Mouse (Mus musculus) A20 (cell line): ENCODE results near the gene Asgr1.
"Not testable (repeated sequence)": the region's sequence is repeated elsewhere in the genome, so short reads cannot be mapped to it uniquely, and the experiment has no call there.

ENCODE experiments used
- DNase-seq: peaks from one replicate; pipeline ENCODE4 v3.0.0-alpha.2; 2011; ENCODE audit warnings: low read depth, low spot score

Asgr1 gene

DNA sequence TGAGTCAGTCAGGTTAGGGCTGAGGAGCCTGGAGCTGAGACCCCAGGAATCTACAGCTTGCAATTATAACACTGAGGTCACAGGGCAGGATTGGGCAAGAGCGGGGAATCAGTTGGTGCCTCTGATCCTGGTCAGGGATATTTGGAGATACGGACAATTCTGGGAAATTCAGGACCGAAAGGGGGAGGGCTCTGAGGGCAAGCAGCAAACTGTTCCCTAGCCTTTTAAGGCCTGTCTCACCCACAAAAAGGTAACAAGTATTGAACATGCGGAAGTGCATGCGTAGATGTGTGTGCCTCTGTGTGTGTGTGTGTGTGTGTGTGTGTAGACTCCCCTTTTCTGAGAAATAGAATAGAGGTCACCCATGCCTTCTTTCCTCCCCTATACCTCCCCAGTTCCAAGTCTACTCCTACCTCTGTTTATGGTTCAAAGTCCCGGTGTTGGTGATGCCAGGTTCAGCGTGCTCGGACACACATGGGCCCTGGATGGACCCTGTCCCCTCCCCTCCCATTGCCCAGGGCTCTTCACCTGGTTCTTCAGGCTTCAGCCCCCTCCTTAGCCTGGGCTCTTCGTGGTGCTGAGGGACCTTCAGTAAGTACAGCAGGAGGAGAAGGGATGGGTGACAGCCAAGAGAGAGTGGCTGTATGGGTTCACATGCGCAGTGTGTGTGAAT, at the start of gene Asgr1:
Gene Asgr1, plus strand, starts transcription at position 188 of the 673 bp plus-strand sequence.
- no peak for DNase-seq

DNA sequence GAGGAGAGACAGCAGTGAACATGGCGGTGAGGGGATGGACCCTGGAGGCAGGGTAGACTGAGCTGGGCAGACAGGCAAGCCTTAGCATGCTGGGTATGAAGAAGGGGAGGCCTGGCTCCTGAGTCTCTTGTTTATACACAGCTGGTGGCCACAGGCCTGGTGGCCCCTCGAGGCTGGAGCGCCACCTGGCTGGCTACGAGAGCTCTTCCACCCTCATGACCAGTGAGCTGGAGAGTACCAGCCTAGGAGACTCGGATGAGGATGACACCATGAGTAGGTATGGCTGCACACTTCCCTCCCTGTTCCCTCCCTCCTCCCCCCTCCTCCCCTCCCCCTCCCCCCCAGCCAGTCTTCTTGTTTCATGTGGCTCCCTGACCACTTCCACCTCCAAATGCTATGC, 48.4 kb upstream of the Asgr1 start:
- peak; percentile 41 for DNase-seq

DNA sequence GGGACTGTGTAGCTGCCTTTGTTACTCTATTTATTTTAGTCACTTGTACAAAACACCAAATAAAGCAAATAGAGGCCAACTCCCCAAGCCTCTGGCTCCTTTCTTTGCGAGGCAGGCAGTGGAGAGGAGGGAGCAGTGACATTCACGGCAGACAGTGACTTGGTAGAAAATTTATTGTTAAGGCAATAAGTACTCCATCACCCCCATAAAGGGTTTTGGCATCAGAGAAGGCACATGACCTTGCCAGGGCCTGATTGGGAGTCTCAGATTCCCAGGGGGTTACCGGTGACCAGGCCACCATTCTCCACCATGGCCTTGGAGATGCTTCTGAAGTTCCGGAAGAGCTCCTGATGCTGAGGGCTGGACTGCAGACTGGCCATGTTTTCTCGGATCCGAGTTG, 43.9 kb upstream of the Asgr1 start:
- DNase-seq, result no peak

DNA sequence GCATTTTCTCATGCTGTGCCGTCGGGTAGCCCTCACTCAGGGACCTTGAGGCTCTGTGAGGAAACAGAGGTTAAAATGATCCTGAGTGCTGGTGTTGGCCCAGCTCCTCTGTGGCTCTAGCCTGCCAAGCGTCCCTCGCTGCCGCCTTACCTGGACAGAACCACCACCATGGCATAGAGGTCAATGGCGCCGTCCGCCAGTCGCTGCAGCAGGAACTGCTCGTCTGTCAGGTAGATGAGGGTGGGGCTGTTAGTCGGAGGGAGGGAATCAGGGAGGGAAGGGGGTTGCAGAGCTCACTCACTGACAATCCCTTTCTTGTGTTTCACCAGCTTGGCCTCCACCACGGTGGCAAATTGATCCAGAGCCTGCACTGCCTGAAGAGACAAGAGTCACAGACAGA, 43.3 kb upstream of the Asgr1 start:
- DNase-seq, result no peak

DNA sequence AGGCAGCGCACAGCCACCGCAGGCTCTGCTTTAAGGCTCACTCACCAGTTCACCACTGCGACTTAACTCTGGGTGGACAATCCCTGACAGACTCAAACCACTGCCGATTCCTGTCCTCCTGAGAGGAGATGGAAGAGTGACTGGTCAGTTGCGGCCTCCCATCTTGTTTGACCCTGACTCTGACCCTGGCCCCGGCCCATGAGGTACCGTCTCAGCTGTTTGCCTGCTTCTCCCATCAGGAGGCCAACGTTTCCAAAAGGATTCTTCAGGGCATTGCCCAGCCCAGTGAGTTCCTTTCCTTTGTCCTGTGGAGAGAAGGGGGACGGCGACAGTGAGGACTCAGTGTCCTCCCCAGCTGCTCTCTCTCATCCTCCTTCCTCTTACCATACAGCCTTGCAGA, 42.9 kb upstream of the Asgr1 start:
- DNase-seq, result no peak

DNA sequence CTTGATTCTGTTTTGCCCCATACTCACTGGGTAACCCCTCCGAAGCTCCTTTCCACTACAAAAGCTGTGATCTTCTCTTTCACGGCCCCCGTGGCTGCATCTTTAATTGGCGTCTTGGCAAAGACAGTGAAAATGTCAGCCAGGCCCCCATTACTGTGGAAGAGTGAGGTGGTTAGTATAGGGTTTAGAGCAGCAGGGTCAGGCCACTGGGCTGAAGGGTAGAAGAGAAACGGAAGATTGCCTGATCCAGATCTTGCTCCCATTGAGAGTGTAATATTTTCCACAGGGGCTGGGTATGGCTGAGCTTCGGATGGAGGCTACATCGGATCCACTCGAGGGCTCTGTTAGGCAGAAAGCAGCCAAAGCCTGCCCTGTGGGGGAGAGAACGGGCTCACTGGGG, 41.0 kb upstream of the Asgr1 start:
- DNase-seq, result no peak

DNA sequence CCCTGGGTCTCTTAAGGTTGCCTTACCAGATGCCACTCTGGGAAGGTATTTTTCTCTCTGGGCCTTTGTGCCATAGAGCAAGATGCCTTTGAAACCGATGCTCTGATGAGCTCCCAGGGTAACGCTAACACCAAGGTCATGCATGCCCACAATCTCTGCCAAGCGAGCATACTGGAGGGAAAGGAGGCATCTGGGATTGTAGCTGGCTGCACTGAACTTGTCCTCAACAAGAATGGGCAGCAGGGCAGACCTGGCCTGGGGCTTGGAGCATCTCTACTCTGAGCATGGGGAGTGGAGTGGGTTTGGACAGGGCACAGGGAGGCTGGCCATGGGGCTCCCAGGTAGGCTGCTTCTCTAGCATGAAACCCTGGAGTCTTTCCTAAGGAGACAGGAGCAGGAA, 40.5 kb upstream of the Asgr1 start:
- DNase-seq, result no peak

DNA sequence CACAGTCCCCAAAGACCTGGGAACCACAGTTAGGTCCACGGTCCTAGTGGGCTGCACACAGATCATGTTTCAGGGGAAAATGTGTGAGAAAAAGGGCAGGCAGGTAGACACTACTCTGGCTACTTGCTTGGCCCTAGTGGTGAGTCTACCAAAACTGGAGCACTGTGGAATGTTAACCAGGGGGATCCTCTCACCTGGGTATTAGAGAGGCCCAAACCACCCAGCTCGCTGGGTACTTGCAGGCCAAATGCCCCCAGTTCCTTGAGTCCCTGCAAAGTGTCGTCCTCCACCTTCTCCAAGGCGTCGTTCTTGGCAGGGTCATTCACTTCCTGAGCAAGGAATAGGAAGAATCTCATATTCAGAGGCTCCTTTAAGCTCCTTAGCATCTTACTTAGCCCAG, 39.8 kb upstream of the Asgr1 start:
- DNase-seq, result no peak

DNA sequence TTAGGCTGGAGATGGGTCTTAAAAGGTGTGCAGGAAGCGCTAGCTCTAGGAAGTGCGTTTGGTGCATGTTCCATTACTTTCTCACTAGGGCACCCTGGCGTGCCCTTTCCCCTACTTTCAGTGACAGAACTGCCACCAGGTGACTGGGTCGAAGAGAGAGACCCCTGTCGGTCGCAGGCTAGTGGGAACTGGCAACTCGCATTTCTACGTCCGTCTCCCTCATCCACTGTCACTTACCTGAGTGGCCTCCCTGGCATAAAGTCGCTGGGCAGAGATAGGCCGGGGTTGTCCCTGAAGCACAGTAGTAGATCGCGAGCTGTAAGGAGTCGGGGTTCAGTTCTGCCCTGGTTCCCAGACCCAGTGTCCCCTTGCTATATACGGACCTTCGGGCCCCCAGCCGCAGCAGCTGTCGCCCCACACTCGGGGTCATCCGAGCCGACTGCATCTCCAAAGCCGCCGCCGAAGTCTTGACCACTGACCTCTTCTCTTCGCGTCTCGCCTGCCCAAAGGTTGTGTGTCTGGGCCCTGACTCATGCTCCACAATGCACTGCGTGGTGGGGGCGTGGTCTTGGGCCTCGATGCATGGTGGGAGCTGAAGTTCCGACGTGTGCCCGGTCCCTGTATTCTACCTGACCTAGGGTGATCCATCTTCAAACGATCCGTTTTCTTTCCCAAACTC, 38.9 kb upstream of the Asgr1 start, which contains the start of gene Acadvl:
Gene Acadvl, minus strand, starts transcription at position 532 of the 679 bp plus-strand sequence.
- DNase-seq, result peak; percentile 88

DNA sequence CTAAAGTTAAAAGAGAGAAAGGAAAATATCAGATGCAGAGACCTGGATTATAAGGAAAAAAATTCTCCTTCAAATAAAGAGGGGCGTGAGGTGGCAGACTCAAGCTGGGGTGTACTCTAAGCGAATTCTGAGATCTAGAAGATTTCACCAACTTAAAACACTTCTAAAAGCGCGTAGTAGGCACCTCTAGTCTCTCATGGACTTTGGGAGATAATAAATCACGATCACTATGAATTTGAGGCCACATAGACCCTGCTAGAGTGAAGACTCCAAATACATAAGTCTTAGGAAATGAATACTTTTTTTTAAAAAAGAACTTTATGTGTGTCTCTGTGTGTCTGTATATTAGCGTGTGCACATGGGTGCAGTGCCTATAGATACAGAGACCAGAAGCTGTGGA, 38.2 kb upstream of the Asgr1 start:
- DNase-seq, result no peak

DNA sequence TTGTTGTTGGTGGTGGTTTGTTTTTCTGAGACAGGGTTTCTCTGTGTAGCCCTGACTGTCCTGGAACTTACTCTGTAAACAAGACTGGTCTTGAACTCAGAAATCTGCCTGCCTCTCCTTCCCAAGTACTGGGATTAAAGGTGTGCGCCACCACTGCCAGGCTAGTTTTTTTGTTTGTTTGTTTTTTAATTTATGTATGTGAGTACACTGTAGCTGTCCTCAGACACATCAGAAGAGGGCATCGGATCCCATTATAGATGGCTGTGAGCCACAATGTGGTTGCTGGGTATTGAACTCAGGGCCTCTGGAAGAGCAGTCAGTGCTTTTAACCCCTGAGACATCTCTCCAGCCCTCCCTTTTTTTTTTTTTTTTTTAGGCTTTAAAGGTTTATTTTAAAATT, 37.7 kb upstream of the Asgr1 start:
- not testable (repeated sequence) for DNase-seq

DNA sequence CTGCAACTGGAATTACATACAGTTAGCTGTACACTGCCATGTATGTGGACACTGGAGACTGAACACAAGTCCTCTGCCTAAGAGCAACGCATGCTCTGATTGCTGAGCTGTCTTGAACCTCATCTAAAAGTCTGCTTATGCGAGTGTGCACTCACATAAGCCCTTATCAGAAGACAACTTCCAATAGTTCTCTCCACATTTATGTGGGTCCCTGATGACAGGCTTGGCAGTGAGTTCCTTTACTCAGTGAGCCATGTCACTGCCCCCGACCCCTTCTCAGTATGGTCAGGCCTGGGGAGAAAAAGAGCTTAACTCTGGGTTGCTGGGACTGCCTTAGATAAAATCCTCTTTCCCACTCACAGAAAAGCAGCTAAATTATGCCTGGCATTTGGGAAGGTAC, 37.2 kb upstream of the Asgr1 start, which contains the start of gene Dlg4:
Gene Dlg4, plus strand, starts transcription at position 274 of the 400 bp plus-strand sequence.
- no peak for DNase-seq

DNA sequence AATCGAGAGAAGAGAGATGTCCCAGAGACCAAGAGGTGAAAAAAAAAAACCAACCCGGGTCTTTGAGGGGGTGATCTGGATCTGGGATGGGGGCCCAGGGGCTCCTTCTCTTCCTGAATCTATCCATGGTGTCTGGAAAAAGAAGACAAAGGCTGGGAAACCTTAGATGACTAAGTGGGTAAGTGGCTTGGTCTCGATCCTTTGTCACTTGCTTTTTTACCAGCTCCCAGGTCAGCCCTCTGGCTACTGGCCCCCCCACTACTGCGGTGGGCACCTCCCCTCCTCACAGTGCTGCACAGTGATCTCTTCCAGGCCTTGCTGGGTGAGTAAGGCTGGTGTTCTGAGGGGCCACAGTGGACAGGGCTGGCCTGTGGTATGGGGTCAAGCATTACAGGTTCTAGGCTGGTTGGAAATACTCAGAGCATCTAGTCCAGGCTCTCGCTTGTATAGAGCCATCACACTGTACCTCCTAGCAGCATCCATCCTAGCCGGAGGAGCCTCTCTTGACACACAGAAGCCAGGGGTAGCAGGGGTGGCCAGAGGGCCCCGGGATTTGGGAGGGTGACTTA, 36.6 kb upstream of the Asgr1 start:
- DNase-seq, result no peak

DNA sequence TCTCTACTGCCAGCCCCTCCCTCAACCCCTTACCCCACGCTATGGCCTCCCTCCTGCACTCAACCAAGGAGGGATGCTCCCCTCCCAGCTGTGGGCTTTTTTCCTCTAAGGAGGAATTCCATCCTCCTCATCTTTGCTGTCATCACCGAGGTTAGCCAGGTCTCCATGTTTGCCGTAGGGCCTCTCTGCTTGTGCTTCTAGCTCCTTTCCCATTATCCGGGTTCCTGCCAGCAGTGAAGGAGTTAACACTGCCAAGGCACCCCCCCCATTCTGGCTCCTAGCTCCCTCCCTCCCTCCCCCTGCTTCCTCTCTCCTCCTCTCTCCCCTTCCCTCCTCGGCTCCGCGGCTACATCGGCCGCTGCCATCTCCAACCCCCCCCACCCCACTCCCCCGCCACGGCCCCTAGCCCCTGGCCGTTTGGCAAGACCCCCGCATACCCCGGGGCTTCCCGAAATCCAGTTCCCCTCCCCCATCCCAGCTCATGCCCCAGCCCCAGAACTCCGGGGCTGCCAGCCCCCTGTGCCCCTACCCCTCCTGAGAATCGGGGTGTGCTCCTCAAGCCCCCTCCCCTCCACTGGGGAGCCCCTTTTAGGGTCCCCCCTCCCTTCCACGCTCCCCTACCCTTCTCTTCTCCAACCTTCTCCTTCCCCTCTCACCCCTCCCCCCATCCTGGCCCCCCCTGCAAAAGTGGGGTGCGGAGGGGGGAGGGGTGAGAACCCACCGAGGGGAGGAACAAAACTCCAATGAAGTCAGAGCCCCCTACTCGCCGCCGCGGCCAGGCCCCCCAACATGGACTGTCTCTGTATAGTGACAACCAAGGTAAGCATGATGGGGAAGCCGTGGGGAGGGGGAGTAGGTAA, 35.5 kb upstream of the Asgr1 start:
- no peak for DNase-seq

DNA sequence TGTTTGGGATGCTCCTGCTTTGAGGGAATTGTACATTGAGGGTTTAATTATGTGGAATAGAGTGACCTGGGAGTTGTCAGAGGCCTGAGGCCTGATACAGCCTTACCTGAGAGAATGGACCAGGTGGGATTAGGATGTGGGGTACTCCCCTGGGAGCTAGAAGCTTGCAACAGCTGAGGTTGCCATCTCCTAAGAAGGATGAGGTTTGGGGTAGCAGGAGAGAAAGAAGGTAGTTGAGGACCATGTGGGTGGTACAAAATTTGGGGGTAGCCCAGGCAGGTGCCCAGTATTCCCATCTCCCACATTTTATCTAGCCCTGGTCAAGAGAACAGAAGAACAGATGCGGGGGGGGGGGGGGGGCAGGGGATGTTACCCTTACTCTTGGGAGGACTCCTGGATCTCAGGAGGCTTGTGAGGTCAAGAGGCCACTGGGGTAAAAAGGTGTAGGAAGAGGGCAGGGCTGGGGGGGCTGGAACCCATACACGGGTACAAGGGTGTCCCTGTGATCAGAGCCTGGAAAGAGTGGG, 34.3 kb upstream of the Asgr1 start:
- DNase-seq, result no peak

DNA sequence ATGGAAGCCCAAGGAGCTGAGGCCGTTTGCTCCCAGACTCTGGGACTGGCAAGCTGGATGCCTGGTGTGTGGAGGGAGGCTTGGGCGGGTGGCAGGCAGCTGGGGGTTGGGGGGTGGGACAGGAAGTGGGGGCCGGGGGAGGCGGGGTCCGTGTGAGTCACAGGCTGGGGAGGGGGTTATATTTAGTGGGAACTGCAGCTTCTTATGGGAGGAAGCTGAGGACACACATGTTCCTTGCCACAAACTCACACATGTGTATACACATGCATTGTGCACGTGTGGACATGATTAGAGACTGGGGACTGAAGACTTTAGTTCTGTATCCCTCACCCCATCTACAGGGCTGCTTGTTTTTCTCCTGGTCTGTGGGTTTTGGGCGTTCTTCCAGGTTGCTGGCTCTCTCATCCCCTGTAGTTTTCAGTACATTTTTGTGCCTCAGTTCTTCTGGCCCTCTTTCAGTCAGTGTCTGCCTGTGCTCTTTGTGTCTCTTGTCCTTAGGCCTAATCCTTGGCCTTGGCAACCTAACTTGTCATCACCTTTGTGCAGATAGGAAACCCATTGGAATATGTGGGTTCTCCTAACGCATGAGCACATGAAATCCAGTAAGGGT, 33.8 kb upstream of the Asgr1 start:
- peak; percentile 27 for DNase-seq

DNA sequence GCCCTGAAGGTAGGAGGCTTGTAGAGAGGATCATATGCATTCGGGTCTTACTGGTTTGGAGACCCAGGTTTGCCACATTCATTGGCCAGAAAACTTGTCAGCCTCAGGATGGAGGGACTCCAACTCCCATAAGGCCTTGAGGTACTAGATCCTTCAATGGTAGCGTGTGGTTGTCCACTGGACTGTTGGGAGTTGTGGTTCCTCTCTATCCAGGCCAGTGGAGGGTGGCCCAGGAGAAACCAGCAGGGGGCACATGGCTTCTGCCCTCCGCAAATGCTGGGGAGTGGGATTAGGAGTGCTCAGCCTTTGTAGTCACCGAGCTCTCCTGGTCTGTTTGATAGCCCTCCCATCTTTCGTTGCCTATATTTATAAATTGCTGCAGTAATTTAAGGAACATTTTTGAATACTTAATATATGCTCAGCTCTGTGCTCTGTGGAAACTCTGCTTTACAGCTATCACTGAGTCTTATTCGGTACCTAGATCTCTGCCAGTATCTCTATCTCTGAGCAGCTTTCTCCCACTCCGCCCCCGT, 33.1 kb upstream of the Asgr1 start:
- peak; percentile 88 for DNase-seq

DNA sequence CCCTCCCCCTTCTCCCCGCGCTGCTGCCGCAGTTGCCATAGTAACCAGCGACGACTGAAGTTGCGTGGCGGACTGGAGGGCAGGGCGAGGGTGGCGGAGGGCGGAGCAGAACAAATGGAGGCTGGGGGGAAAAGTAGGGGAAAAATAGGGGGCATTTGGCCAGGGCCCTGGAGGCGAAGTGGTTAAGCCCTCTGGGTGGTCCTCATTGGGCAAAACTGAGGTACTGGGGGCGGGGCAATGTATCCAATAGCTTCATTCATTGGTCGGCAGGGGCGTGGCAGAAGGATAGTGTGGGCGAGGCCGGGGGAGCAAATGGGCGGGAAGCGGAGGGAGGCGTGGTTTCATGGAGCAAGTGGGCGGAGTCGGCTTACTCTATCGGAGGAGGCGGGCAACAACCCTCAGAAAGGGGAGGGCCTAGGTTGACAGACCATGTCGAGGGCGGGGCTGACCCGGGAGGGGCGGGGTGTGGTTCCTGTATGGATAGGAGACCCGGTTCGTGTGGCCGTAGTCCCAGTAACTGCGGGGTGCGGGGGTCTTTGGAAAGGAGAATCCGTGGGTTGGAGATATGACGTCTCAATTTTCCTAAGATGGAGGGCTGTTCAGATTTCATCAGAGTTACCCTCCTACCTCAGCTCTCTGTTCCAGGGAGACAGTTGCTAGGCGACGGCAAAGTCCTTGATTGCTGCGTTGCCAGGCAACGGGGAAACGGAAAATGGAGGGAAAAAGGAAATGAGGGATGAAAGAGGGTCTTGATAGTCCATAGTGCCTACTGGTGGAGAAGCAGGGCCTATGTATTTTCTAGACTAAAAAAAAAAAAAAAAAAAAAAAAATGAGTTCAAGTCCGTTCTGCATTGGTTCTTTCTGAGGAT, 32.4 kb upstream of the Asgr1 start:
- peak; percentile 98 for DNase-seq

DNA sequence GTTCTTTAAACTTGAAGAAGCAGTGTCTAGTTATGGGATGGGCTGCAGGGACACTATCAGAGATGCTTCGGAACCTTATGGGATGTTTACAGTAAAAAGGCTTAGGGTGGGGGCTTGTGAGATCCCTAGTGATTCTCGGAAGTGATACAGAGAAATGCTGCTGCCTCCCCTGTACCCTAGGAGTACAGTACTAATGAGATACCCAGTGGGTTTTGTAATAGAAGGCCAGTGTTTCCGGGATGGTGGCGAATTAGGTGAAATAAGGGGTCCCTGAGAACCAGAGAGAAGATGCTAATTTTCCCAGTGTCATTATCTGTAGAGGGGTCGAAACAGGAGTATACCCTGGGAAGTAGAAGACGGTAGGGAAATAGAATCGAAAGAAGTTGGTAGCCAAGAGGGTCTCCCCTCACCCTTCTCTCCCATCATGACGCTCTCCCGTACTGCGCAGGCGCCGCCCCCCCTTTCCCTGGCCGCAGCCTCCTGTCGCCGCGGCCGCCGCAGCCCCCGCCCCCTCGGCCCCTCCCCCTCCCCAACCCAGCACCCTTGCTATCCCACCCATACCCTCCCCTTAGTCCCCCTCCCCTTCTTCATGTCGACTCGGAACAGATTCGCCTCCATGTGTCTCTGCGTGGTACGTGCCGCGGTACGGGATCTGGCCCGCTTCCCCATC, 30.3 kb upstream of the Asgr1 start:
- no peak for DNase-seq

DNA sequence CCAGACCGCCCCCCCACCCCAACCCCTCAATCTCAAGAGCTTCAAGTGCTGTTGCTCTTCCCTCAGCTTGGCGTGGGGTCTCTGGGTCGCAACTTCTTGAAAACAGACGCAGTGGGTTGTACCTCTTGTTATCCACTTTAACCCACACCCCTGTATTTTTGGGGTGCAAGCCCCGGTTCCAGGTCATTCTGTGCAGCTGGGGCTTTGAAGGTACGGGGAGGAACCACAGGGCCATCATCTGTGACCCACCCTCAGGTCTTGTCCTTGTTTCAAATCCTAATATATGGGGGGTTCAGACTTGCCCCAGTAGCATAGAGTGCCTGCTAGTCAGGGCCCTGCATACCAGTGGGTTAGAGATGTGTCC, 29.8 kb upstream of the Asgr1 start:
- DNase-seq, result no peak
